ENCODE assay signal across 15 mouse cellular contexts in genomic region chr8:110738591-110739195, GRCm38 (mm10). TPM values are rescaled to one million over a fixed set of nuclear protein-coding genes. Genes with fewer than 3 reads are reported as not detected.
A peak's percentile ranks its signal among the peaks of the same experiment; 100 is the strongest.
DNase-seq lines count a peak whose midpoint lies in the region.
"Had no signal": no experiment of that assay in that cellular context is flagged by ENCODE, and none has a peak within 500 bp of the region (broad histone marks: within the 10 kb centered on the region; RNA-seq: fewer than 3 reads in every experiment).

No protein-coding gene starts in this region.

- DNase-seq in frontal cortex, postnatal 10 days (ENCODE audit: low spot score in 2 of 2): peak; percentile 18 to 43
- no peak for DNase-seq in frontal cortex, adult 2 months (ENCODE audit: extremely low spot score in 1 of 2, low spot score in 1 of 2)
- DNase-seq in right cerebral cortex, postnatal 10 days (ENCODE audit: low spot score in 2 of 2): peak; percentile 40 to 52
- DNase-seq in right cerebral cortex, adult 18-20 months: no peak
- peak; percentile 19 to 38 for DNase-seq in cerebellum, adult 18-20 months
- DNase-seq in retina, embryonic 14.5 days (ENCODE audit: low spot score): no peak
- no peak for DNase-seq in natural killer cell, adult 2 months (ENCODE audit: low spot score in 2 of 2)
- DNase-seq: adrenal gland, postnatal 14 days; B cell, adult 2 months; forebrain, postnatal 0 days; heart, postnatal 10 days; kidney, adult 9 months; kidney, postnatal 36 days; lung, embryonic 14.5 days; midbrain, embryonic 14.5 days had no signal

RNA-seq across cellular contexts. Expression of gene Mtss1l, which starts 17.4 kb away (rescaled TPM):
- 202 and 212 TPM in 2 replicates for polyA plus RNA-seq in frontal cortex, adult 2 months (2012; rRNA removed)

Comparison
In these comparisons a context has a peak if more than half of its experiments do, and no peak if none do; other contexts are left out.
1. DNase-seq: peak in frontal cortex, postnatal 10 days (2 of 2), right cerebral cortex, postnatal 10 days (2 of 2) and cerebellum, adult 18-20 months (2 of 2); none in frontal cortex, adult 2 months (0 of 2), right cerebral cortex, adult 18-20 months (single experiment), retina, embryonic 14.5 days (single experiment) and natural killer cell, adult 2 months (0 of 2).